Mouse (Mus musculus) heart, adult 2 months (tissue): Measurements from ENCODE around the gene U2af1l4.

ENCODE experiments used
- CTCF ChIP-seq: fragments of 200-600 bp; IDR thresholded peaks from 2 replicates; pipeline ENCODE4 v1.8.1; 2022; ENCODE audit warnings: antibody characterized with exemption, mild to moderate bottlenecking, moderate library complexity
- POLR2A ChIP-seq: fragments of 200-500 bp; IDR thresholded peaks from 2 replicates; pipeline ENCODE4 v1.6.1; 2011; ENCODE audit warnings: mild to moderate bottlenecking, low read depth, low read length, control low read depth; ENCODE audit not compliant: insufficient read depth

DNA sequence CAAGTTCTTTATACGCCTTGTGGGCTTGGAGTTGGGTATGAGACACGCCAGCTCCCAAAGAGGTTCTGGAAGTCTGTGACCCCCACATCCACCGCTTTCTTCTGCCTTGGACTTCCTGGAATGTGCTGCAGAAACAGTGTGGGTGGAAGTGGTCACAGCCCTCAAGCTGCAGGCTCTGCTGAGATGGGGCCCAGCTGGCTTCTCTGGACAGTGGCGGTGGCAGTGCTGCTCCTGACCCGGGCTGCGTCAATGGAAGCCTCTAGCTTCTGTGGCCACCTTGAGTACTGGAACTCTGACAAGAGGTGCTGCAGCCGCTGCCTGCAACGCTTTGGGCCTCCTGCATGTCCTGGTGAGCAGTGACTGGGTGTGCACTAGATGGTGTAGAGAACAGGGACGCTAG lies 2.9 kb downstream of the U2af1l4 start:
- TF ChIP-seq CTCF: no peak
- no peak for TF ChIP-seq POLR2A
